Mouse (Mus musculus): ENCODE measurements at regions not wholly inside any gene's neighbourhood (a gene's known extent, or its start where the extent isn't known, plus 50 kb on each side); places are given as distances from the start of the nearest gene placed in this dataset.

DNA sequence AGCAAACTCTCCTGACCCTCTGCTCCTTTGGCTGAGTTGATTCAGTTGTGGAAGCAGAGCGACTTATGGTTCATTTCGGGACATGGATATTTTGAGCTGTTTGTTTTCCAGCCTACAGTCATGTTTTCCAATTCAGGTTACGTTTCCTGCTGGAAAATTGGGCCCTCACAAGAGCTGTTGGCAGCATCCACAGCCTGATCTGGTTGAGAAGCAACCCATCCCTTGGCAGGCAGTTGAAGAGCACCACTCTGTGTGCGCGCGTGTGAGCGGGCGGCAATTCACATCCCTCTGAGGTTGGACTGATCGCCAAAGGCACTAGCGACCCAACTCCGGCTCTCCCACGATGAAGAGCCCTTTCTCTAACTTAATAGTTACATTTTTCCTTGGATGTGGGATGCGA, 457.1 kb downstream of the Tmem38b start:
- DNase-seq (ENCODE audit: low spot score) = no peak

DNA sequence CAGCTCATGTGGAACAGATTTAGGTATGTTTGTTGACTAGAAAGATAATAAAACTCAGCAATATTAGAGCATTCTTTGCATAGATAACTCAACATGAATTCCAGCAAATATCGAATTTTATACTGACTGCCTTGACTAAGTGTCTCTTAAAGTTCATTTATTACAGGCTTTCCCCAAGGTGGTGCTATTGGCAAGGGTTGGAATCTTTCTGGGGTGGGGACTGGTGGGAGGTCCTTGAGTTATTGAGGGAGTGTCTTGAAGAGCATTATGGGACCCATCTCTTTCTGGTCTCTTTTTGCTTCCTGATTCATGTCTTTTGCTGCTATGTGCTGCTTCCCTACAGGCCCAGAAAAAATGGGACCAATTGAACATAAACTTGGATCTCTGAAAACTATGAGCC, 488.0 kb downstream of the Tmem38b start:
- DNase-seq (ENCODE audit: low spot score) = no peak

DNA sequence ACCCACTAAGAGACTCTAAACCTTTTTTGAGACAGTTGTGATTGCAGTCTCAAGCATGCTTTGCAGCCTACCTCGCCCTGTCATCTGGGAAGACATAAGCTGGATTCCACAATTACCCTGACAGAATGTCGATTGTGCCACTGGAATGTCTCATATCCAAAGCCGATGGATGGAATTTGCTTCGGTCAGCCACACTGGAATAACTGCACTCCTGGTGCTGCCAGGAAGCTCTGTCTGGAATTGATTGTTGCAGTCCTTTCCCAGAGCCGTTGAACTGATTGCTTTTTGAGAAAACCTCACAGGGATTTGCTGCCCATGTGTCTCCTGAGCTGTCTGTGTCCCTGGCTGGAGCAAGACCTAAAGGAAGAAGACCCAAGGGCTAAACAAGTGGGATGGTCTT, 499.0 kb downstream of the Tmem38b start:
- no peak for DNase-seq (ENCODE audit: low spot score)

DNA sequence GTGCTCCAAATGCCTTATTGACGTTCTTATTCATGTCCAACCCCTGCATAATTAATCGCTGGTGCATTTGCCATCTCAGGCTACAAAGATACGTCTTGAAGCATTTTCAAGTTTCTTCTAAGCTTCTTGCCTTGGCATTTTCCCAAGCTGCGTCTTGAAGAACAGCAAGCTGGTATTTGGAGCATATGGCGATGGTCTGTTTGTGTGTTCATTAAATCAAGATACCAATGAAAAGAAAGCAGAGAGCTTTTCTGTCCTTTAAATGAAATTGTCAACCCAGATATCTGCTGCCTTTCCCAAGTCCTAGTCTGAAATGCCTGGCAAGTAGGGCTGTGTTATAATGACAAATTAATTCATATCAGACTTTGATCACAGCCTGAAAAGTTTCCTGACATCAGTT, 502.4 kb downstream of the Tmem38b start:
- peak; percentile 25 for DNase-seq (ENCODE audit: low spot score)

DNA sequence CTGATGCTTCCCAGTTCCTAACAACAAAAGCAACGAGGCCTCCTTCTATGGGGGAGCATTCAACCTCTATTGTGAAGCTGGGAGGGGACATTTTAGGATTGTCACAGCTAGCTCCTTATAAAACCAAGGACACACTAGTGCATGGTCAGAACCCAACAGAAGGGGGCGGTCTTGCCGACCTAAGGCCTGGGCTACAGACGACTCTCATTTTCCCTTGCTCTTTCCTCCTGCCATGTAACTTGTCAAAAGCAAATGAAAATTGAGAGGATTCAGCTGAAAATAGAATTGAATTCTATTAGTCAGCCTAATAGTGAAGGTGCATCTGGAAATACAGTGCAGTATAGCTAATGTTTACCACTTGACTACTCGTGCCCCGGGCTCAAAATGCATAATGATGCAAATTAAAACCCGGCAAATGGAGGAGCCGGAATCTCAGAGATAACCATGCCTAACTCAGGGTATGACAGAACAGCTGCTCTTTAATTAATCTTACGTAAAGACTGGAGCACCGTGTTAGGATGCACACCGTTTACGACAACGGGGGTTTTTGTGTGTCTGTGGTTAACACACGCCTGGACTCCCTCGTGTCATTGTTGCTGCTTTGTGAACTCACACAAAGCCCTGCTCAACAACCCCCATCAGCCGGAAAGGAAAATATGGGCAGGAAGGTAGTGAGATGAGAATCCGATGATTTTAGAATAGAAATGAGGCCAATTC, 503.0 kb downstream of the Tmem38b start:
- DNase-seq (ENCODE audit: low spot score) = peak; percentile 52

DNA sequence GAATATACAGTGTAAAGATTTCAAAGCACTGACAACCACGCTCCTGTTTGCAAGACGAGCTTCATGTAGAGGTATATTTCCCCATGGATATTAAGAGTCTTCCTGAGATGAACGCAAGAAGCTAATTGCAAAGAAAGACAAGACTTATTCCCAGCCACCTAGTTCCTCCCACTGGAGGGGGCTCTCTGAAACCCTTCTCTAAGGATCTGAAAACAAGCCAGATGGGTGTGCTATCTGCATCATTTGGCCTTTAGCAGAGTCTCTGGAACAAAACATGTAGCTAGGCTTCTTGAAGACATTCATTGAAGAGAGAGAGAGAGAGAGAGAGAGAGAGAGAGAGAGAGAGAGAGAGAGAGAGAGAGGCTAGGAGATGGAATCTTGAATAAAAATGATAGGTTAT, 504.8 kb downstream of the Tmem38b start:
- DNase-seq (ENCODE audit: low spot score) = peak; percentile 70

DNA sequence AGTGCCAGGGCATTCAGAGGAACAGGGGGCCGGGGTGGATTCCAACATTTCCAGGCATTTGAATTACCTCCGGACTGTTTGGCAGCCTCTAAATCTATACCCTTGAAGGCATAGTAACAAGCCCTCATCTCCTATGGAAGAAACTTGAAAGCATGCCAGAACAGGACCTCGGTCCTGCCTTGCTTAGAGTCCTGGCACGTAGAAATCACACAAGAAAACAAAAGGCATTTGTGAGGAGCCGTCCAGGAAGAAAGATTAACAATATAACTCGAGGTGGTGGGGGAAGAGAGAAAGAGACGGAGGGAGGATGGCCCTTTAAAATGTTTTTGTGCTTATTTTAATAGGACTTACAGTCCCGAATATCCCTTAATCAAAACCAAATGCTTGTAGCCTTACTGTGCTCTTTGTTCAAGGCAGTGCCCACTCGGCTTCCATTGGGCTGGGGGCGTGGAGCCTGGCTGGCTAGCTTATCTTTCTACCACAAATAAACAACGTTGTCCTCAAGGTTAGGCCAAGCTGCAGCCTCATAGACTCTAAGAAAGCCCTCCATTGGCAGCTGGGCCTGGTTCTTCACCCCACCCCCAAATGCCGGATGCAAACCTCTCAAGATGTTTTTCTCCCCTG, 505.9 kb downstream of the Tmem38b start:
- DNase-seq (ENCODE audit: low spot score) = peak; percentile 60

DNA sequence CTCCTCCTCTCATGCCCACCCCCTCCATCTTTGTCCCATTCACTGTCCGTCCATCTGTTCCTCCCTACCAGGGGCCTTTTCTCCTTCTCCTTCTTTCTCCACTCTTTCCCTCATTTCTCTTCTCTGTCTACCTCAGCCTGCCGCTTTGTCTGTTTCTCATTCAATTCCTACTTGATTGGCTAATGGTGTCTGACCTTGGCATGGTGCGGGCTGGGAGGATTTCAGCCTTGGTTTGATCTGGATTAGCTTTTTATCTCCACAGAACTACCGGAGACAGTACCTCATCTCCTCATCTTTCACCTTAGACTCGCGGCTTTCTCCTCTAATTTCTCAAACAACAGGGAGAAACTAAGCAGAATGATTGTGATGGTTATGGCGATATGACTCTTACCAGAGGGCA, 506.4 kb downstream of the Tmem38b start:
- no peak for DNase-seq (ENCODE audit: low spot score)

DNA sequence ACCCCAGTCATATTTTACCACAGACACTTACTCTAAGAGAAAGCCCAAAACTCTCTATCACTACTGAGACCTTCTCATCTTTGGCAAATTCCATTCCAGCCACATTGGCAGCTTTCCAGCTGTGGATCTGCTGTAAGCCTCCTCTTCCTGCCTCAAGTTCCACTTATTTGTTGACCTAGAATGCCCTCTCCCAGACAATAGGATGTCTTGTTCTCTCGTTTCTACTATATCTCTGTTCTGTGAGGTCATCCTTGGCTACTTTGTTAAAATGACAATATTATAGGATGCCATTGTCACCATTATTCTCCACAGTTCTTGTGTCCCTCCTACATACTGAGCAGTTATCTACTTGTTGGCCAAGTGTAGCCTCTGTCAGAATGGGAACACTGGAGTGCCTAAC, 512.7 kb downstream of the Tmem38b start:
- DNase-seq (ENCODE audit: low spot score) = peak; percentile 8

DNA sequence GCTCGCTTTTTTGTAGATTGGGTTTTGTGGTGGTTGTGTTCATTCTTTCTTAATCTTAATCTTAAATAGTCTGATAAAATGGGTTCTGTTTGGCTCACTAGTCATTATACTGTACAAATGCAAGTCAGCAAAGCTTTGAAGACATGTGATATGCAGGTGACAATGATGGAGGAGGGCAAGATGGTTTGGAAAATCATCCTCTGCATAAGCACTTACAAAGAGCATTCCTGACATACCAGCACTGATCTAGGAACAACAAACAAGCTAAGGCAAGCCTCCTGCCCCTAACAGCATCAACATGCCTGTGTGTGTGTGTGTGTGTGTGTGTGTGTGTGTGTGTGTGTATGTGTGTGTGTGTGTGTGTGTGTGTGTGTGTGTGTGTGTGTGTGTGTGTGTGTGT, 514.3 kb downstream of the Tmem38b start:
- DNase-seq (ENCODE audit: low spot score) = no peak

DNA sequence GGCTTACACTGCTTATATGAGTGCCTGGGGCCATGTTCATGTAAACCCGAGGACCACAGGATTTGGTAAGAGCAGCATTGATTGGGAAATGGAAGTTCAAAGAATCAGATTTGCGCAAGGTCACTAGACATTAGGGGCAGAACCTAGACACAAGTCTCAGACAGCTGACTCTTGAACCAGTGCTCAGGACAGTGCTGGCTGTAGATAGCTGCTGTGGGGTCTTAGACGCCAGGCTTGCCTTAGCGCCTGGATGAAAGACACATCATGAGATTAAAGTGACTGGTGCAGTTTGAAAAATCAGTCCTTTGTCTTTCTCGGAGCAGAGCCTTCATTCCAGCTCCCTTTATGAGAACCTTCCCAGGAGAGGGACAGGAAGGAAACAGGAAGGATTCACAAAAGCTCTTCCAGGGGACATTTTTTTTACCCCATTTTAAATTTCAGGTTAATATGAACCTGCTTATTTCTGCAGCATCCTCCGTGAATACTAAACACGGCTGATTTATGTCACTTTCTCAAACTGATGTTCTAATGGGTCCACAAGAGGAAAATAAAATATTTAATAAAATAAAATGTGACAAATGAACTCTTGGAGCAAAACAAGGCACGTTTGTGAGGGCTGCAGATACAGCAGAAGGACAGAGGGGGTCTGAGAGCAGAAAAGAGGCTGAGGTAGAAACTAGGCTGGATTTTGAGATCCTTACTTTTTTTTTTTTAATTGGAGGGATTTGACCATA, 528.0 kb downstream of the Tmem38b start:
- no peak for DNase-seq (ENCODE audit: low spot score)

DNA sequence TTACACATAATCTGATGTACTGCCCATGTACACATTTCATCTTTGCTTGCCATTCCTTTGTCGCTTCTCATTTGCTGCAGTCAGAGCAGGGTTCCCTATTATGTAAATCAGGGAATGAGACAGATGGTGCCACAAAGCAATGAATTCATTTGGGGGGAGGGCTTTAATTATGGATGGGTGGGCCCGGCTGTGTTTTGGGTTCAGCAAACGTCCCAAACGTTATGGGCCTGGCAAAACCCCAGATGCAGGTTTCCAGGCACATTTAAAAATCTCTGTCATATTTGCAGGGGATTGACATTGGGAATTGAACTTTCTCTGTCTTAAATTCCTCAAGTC, 528.5 kb downstream of the Tmem38b start:
- DNase-seq (ENCODE audit: low spot score) = no peak

DNA sequence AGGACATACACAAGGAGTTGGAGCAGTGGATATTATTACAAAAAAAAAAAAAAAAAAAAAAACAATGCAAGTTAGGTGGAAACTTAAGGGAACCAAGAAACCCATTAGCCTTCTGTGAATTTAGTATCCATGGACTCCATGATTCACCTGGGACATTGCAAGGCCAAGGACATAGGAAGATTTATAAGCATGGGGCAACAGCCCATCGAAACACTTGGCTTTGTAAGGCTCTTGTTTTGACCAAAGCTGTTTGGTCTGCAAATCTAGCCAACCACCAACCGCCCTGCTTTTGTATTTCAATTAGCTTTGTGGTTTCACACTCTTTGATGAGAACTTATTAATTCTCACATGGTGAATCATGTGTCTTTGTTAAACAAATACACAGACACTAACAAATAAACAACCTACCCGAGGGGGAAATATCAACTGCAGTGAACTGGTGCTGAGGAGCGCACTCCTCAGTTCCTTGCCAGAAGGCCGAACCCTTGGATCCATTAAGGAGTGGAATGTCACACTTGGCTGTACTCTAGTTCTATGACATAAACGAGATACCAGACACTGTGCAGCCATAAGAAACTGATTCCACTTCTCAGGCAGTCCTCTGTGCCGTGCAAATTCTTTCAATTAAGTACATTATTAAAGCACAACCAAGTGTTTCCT, 529.7 kb downstream of the Tmem38b start:
- no peak for DNase-seq (ENCODE audit: low spot score)

DNA sequence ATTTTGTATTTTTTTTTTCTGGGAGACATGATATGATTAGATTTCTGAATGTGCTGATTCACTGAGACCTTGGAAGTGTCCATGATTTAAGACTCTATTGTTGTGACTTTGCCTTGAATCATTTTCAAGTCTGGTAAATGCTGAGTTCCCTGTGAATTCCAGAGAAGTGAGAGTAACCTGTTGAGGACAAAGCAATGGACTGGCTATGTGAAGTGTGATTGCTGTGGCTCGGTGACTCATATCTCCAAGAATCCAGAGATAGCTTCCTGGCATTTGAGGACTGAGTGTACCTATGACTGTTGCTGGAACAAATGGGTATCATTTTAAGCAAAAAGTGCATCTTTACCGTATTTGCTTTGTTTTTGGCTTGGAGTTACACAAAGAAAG, 530.2 kb downstream of the Tmem38b start:
- no peak for DNase-seq (ENCODE audit: low spot score)

DNA sequence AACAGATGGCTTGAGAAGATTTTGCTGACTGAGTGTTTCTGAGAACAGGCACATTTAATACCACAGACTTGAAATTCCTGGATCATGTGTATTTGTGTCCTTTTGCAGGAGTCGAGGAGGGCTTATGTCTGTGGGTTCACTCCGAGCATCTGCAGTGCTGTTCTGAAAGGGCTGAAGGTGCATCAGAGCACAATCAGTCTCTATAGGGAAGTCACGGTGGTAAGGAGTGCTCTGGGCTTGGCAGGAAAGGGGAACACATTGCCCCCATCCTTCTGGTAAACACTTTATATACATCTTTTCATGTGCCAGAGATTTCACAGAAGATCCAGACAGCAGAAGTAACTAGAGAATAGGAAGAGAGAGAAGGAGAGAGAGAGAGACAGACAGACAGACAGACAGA, 545.1 kb downstream of the Tmem38b start:
- DNase-seq (ENCODE audit: low spot score) = no peak

DNA sequence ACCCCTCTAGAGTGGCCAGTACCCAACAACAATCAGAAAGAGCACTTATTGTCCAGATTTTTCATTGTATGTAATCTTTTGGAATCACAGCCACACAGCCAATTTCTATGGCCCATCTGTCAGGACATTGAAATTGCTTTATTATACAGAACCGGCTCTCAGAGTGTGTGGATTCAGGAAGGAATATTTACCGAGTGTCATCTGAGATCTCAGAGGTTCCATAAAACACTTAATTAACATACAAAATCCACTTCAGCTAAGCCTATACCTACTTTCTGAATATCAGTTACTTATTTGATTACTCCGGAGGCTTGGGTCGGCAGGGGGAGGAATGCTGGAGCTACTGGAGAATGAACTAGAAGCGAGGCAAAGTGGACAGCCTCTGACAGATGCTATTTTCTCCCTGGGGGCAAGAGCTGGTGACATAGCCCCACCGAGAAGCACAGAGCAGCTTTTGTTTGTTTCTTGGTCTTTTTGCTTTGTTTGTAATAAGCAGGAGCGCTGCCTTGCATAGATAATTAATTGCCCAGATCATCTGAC, 545.6 kb downstream of the Tmem38b start:
- no peak for DNase-seq (ENCODE audit: low spot score)

DNA sequence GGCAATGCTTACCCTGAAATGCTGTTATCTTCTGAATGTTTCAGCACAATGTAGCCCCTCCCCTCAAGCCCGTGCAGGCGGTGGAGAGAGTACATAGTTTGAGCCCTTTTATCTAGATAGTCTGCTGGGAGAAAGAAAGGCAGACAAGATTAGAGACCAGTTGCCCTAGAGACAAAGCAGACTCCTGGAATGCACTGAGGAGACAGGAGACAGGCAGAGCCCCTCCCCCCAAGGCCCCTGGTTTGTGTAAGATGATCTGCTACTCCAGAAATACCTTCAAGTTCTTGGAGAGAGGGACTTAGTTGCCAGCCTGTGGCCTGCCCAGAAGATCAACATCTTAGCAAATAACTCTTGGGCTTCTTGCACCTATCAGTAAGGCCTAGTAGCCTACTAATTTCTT, 547.8 kb downstream of the Tmem38b start:
- DNase-seq (ENCODE audit: low spot score) = peak; percentile 44

DNA sequence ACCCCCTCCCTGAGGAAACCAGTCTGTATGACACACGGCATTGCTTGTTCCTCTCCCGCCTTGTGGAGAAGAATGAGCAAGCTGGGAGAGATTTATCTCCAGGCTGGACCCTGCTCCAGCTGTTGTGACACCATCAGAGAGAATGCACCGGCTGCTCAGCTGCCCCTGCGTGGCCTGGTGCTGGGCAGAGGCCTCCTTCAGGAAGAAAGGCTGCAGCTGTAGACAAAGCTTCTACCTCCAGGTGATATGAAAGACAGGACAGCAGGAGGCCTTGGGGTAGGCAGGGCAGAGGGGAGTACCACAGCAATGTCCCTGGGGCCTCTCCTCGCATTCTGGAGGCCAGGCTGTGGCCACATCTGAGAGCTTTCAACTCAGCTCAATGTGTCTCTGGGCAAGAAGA, 548.6 kb downstream of the Tmem38b start:
- no peak for DNase-seq (ENCODE audit: low spot score)

DNA sequence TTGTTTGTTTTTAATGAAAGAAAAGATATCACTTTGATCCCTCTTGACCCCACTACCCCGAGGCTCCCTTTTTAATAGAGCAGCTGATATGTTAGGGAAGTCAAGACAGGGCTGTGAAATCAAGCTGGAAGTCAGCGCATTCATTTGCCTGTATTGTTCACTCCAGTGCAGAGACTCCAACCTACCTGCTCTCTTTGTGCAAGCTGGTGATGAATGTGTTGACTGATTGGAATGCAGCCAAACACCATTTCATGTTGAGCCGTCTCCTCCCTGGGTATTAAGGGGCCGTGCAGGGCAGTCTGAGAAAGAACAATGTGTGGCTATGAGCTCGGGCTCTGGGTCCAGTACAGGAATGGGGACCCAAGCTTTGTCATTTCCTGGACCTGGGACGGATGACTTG, 557.4 kb upstream of the Zfp462 start:
- DNase-seq (ENCODE audit: low spot score) = no peak

DNA sequence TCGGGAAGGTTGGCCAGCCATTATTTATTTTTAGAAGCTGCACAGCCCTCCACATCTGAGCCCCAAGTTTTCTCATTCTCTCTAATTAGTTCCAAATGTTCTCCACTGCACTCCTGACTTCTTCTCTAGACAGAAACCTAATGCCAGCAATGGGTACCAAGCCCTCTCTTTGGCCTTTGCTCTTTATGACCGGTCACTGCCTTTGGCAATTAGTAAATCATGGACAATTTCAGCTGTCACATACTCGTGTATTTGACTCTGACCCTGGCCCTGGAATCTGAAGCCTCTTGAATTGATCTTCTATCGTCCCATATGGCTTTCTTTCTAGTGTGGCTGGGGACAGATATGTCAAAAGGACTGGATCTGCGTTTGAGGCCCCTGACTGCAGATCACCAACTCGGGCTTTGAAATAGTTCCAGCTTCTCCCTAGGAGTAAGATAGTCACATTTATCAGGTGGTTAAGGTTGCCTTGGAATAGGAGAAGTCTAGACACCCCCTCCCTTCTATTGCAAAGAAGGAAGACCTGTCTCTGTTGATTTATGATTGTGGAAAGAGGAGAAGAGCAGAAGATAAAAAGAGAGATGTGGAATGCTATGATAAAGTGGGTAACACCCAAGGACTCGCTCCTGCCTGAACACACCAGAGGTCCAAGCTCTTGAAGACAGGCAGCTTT, 553.2 kb upstream of the Zfp462 start:
- no peak for DNase-seq (ENCODE audit: low spot score)

DNA sequence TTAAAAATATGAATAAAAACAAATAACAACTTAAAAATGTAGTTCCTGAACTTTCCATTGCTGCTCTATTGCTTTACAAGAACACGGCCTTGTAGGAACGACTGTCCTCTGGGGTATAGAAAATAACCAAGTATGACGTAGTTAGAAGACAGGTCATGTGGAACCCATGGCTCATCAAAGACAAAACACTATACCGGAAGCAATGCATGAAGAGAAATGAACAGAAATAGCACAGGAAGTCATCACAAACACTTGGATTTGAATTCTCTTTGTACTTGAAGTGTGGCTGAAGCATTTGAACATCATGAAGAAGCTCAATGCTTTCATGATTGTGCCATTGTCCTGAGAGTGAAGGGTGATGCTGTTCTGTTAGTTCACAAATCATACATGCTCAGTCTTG, 538.7 kb upstream of the Zfp462 start:
- no peak for DNase-seq (ENCODE audit: low spot score)

DNA sequence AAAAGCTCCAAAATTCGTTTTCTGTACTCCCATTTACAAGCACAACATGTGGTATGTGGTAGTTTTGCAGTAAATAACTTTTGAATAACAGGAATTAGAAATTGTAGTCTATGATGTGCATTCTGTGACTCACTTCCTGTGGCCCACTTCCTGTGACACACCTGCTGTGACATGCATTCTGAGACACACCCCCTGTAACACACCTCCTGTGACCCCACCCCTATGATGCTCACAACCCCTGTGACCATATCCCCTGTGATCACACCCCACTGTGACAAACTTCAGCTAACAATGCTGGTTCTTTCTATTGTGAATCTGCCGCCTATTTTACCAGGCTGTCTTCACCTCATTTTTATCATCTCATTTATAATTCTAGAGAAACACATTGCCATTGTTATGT, 536.9 kb upstream of the Zfp462 start:
- no peak for DNase-seq (ENCODE audit: low spot score)

Data from MN1 (cell line).